Mouse (Mus musculus) midbrain, postnatal 0 days (tissue): ENCODE data around the gene Gm17334. TPM values are rescaled to one million over a fixed set of nuclear protein-coding genes. Genes with fewer than 3 reads are reported as not detected.

Source experiments
- ATAC-seq: fragments of 200-750 bp; cut with Nextera tagmentation; 2 replicates; pipeline ENCODE4 v1.8.0; 2017; ENCODE audit warnings: moderate number of reproducible peaks, mild to moderate bottlenecking, moderate TSS enrichment, moderate library complexity; ENCODE audit not compliant: low FRiP score
- DNase-seq: peaks from one replicate; pipeline ENCODE4 v3.0.0-alpha.2; 2015; ENCODE audit warnings: low spot score
- H3K27ac ChIP-seq: fragments of 300-500 bp; sonication (generic); 2 replicates; pipeline ENCODE4 v1.5.1; 2014; ENCODE audit warnings: low read depth, mild to moderate bottlenecking, low read length, mixed read lengths
- H3K27me3 ChIP-seq: fragments of 300-500 bp; sonication (generic); 2 replicates; pipeline ENCODE4 v1.6.1; 2014; ENCODE audit warnings: low read length, control low read depth, mixed read lengths; ENCODE audit not compliant: insufficient read depth
- H3K36me3 ChIP-seq: fragments of 300-500 bp; sonication (generic); 2 replicates; pipeline ENCODE4 v1.6.1; 2014; ENCODE audit warnings: low read length, control low read depth, mixed read lengths; ENCODE audit not compliant: insufficient read depth
- H3K4me1 ChIP-seq: fragments of 300-500 bp; sonication (generic); 2 replicates; pipeline ENCODE4 v1.6.1; 2014; ENCODE audit warnings: mild to moderate bottlenecking, control low read depth, antibody characterized with exemption, low read length, mixed read lengths; ENCODE audit not compliant: insufficient read depth
- H3K4me2 ChIP-seq: fragments of 300-500 bp; sonication (generic); 2 replicates; pipeline ENCODE4 v1.6.1; 2014; ENCODE audit warnings: low read depth, mild to moderate bottlenecking, low read length, mixed read lengths; ENCODE audit not compliant: poor library complexity, severe bottlenecking
- H3K4me3 ChIP-seq: fragments of 300-500 bp; sonication (generic); 2 replicates; pipeline ENCODE4 v1.5.1; 2014; ENCODE audit warnings: low read depth, mild to moderate bottlenecking, low read length, moderate library complexity
- H3K9ac ChIP-seq: fragments of 300-500 bp; sonication (generic); replicated peaks from 2 replicates; pipeline ENCODE4 v1.6.1; 2014; ENCODE audit warnings: mild to moderate bottlenecking, low read length, moderate library complexity, mixed read lengths; ENCODE audit not compliant: poor library complexity, severe bottlenecking
- H3K9me3 ChIP-seq: fragments of 300-500 bp; sonication (generic); 2 replicates; pipeline ENCODE4 v1.6.1; 2016; ENCODE audit warnings: low read length, control low read depth
- CTCF ChIP-seq: IDR thresholded peaks from 2 replicates; pipeline ENCODE4 v1.5.1; 2016; ENCODE audit warnings: antibody characterized with exemption, mild to moderate bottlenecking
- WGBS: fragments of 180-500 bp; shearing (Covaris S2); extraction: QIAGEN DNeasy Blood & Tissue Kit; methylation state at CpG from one replicate; pipeline ENCODE4 v1.1.7; 2014; 5-methylcytosine and 5-hydroxymethylcytosine counted together
- polyA plus RNA-seq: library from polyadenylated mRNA; unstranded; fragments of >200 nt; fragmentation: Nextera tagmentation; extraction: Ambion mirVana; gene quantifications from 2 replicates; pipeline ENCODE4 v1.2.1, GENCODE M21; 2015
- total RNA-seq: library from RNA; depleted of rRNA; stranded (reverse); fragments of >200 nt; gene quantifications from 2 replicates; pipeline ENCODE4 v1.2.3, GENCODE M21; 2014

Gene Gm17334
- total and polyA plus RNA-seq, 2 experiments from 2014 or later, result not detected

- WGBS, result 84% methylated on average over 13 of the region's 13 CpGs
Observed at GRCm38 (mm10) chr11:53786058-53787031, 13.4 kb upstream of the Gm17334 start.

GRCm38 (mm10) chr11:53785311-53785936 lies 12.4 kb upstream of the Gm17334 start:
- no peak for TF ChIP-seq CTCF
- 79% methylated on average over 3 of the region's 3 CpGs for WGBS
- H3K4me1 ChIP-seq, result no peaks in the 10 kb centered on the region
- H3K36me3 ChIP-seq, result no peaks in the 10 kb centered on the region
- ATAC-seq (no peak), DNase-seq (no peak)
- H3K9me3 ChIP-seq, result no peaks in the 10 kb centered on the region
- no peaks in the 10 kb centered on the region for H3K27me3 ChIP-seq
- H3K27ac ChIP-seq, result no peak overlapping the region
- H3K9ac ChIP-seq, result no peak overlapping the region
- H3K4me2 ChIP-seq, result no peak overlapping the region
- H3K4me3 ChIP-seq, result no peak overlapping the region

More at GRCm38 (mm10) chr11:53786058-53787031, 13.4 kb upstream of the Gm17334 start:
- no peak for TF ChIP-seq CTCF
- no peaks in the 10 kb centered on the region for H3K27me3 ChIP-seq
- no peak overlapping the region for H3K4me3 ChIP-seq
- H3K4me2 ChIP-seq, result no peak overlapping the region
- H3K4me1 ChIP-seq, result no peaks in the 10 kb centered on the region
- no peak overlapping the region for H3K9ac ChIP-seq
- no peaks in the 10 kb centered on the region for H3K9me3 ChIP-seq
- no peak for DNase-seq
- no peaks in the 10 kb centered on the region for H3K36me3 ChIP-seq
- ATAC-seq, result no peak
- H3K27ac ChIP-seq, result no peak overlapping the region

GRCm38 (mm10) chr11:53783288-53783687 lies 10.3 kb upstream of the Gm17334 start:
- 89% methylated on average over 9 of the region's 9 CpGs for WGBS
- Histone ChIP-seq H3K36me3 (no peaks in the 10 kb centered on the region), H3K27me3 (no peaks in the 10 kb centered on the region), H3K9me3 (no peaks in the 10 kb centered on the region), H3K4me3 (no peak overlapping the region), H3K27ac (no peak overlapping the region), H3K4me1 (no peaks in the 10 kb centered on the region), H3K4me2 (no peak overlapping the region), H3K9ac (no peak overlapping the region)
- DNase-seq (no peak), ATAC-seq (no peak)
- no peak for TF ChIP-seq CTCF

- no peak for DNase-seq
- 90% methylated on average over 7 of the region's 7 CpGs for WGBS
- TF ChIP-seq CTCF, result no peak
Observed at GRCm38 (mm10) chr11:53781964-53782363, 9.0 kb upstream of the Gm17334 start.

GRCm38 (mm10) chr11:53781201-53781775 lies 8.3 kb upstream of the Gm17334 start:
- H3K27ac ChIP-seq, result no peak overlapping the region
- H3K27me3 ChIP-seq, result no peaks in the 10 kb centered on the region
- H3K9me3 ChIP-seq, result no peaks in the 10 kb centered on the region
- TF ChIP-seq CTCF, result no peak
- no peak overlapping the region for H3K4me3 ChIP-seq
- H3K4me1 ChIP-seq, result no peaks in the 10 kb centered on the region
- 93% methylated on average over 4 of the region's 4 CpGs for WGBS
- no peak for ATAC-seq
- H3K36me3 ChIP-seq, result no peaks in the 10 kb centered on the region
- no peak for DNase-seq
- no peak overlapping the region for H3K4me2 ChIP-seq
- no peak overlapping the region for H3K9ac ChIP-seq

More at GRCm38 (mm10) chr11:53781964-53782363, 9.0 kb upstream of the Gm17334 start:
- Histone ChIP-seq H3K27me3 (no peaks in the 10 kb centered on the region), H3K9me3 (no peaks in the 10 kb centered on the region), H3K9ac (no peak overlapping the region), H3K4me1 (no peaks in the 10 kb centered on the region), H3K36me3 (no peaks in the 10 kb centered on the region), H3K4me2 (no peak overlapping the region), H3K4me3 (no peak overlapping the region), H3K27ac (no peak overlapping the region)
- ATAC-seq, result no peak

GRCm38 (mm10) chr11:53780262-53780661 lies 7.3 kb upstream of the Gm17334 start:
- Histone ChIP-seq H3K4me1 (no peaks in the 10 kb centered on the region), H3K27ac (no peak overlapping the region), H3K36me3 (no peaks in the 10 kb centered on the region), H3K4me3 (no peak overlapping the region), H3K9me3 (no peaks in the 10 kb centered on the region), H3K27me3 (no peaks in the 10 kb centered on the region), H3K9ac (no peak overlapping the region), H3K4me2 (no peak overlapping the region)
- no peak for ATAC-seq
- 71% methylated on average over 3 of the region's 3 CpGs for WGBS
- no peak for DNase-seq
- no peak for TF ChIP-seq CTCF
